Mouse (Mus musculus): ENCODE measurements at regions not wholly inside any gene's neighbourhood (a gene's known extent, or its start where the extent isn't known, plus 50 kb on each side); places are given as distances from the start of the nearest gene placed in this dataset.

DNA sequence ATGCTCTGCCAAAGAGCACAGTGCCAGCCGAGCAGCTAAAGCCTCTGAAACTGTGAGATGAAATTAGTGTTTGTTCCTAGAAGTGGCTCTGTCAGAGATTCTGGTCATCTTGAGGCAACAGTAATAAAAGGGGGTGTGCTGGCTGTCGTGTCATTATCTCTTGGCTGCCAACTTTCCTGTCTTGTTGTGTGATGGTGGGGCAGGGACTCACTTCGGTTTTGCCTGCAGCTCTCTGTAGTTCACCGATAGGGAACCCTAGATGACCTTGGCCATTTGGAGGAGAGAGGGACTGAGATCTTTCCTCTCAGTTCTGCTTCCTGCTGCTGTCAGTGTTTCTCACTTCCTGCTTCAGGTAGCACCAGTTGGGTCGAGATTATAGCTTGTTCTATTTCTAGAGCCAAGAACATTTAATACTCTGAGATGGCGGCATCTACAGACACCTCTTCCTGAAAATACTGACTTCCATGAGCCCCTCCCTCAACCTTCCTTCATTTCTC is 159.8 kb upstream of the Kbtbd8 start:
- no peak for DNase-seq

GRCm38 (mm10) chr6:94954580-94954979 is 162.5 kb upstream of the Kbtbd8 start:
- no peak for DNase-seq

DNA sequence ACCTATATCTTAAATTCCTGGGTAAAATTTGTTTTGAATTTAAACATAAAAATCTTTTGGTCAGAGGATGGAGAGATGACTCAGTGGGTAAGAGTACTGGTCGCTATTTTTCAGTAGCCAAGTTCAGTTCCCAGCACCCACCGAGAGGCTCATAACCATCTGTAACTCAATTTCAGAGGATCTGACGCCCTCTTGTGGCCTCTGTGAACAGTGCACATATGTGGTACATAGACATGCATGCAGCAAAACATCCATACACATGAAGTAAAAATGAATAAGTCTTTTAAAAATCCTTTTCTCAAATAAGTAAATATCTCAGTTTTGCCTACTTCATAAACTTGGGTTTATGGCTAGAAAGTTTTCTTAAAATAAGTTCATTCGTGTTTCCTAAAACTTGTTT is 163.4 kb upstream of the Kbtbd8 start:
- DNase-seq: no peak

- DNase-seq: no peak
These were observed 164.9 kb upstream of the Kbtbd8 start for GRCm38 (mm10) chr6:94951971-94952768.

- no peak for DNase-seq
These were observed 166.1 kb upstream of the Kbtbd8 start for GRCm38 (mm10) chr6:94950944-94951343.

DNA sequence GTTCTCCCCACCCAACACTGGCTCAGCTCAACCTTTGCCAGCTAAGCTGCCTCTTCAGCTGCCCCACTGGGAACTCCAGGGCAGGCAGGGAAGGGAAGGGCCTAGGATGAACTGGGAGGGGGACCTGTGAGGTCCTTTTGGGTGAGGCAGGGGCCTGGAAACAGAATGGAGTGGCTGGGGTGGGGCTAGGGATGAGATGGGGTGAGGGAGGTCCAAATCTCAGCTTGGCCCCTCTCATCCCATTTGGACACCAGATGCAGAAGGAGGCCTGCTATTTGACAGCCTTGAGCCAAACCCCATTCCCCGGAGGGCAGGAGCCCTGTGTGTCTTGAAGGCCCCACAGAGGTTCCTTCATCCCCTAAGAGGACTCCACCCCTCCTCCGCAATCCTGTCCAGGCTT is 166.7 kb upstream of the Kbtbd8 start:
- peak in 1 of 2 experiments; percentile 33 for DNase-seq

DNA sequence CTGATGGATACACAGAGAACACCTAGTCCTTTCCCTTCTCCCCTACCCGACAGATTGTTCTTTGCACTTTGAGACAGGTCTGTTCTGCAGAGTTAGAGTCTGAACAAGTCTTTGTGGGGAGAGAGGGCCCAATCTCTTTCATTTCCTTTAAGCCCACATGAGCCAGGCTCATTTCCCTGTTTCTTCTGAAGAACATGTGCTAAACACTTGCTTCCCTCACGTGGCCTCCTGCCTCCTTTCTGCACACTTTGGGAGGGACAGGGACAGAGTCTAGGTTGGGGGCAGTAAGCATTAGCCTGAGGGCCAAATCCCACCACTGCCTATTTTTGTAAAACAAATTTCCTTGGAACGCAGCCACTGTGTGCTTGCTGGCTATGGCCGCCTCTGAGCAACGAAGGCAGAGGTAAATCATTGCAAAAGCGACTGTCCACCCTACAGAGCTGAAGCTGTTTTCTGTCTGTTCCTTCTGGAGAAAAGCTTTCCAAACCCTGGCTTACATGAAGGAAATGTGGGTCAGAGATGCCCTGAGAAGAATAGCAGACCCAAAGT is 170.6 kb upstream of the Kbtbd8 start:
- DNase-seq: no peak

- DNase-seq: no peak
These were observed 171.3 kb upstream of the Kbtbd8 start for GRCm38 (mm10) chr6:94945715-94946114.

GRCm38 (mm10) chr6:94944196-94944595 is 172.8 kb upstream of the Kbtbd8 start:
- DNase-seq: peak in 1 of 2 experiments; percentile 6

GRCm38 (mm10) chr6:94938949-94939348 is 178.1 kb upstream of the Kbtbd8 start:
- no peak for DNase-seq

GRCm38 (mm10) chr6:94936206-94936605 is 180.8 kb upstream of the Kbtbd8 start:
- no peak for DNase-seq

- DNase-seq: peak; percentile 7 to 43
These were observed 181.3 kb upstream of the Kbtbd8 start for GRCm38 (mm10) chr6:94935706-94936105.

DNA sequence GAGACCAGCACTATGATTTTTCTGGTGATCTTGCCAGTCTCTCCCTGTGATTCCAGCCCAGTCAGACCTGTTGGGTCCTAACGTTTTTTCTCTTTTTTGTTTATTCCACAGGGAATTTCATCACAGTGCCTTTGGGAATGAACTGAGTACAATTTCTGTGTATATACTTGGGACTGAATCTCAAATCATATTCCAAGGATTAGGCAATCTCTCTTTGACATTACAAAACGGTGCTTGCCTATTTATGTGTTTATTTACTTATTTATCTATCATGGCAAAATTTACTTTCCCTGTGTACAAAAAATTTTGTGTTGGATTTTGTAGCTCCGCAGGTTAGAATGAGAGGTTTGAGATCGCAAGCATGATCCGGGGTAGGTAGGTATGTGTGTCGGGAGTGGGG is 189.2 kb upstream of the Kbtbd8 start:
- no peak for DNase-seq

DNA sequence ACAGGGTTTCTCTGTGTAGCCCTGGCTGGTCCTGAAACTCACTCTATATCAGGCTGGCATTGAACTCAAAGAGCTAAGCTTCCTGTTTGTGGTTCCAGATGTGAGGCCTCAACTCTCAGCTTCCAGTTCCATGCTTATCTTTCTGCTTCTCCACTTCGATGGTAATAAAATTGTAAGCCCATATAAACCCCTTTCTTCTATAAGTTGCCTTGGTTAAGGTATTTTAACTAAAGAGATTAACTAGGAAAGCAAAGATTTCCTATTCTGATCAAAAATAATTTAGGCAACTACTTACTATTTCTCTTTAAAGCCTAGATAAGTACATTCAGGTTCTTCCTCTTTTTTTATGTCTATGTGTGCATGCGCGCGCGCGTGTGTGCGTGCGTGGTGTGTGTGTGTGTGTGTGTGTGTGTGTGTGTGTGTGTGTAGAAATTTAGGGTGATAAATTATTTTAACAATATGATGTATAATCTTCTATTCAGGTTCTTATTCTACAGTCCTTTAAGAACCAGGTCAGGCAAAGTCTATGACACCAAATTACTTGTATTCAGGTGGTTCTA is 190.3 kb upstream of the Kbtbd8 start:
- no peak for DNase-seq

- no peak for DNase-seq
These were observed 191.6 kb upstream of the Kbtbd8 start for GRCm38 (mm10) chr6:94925408-94925807.

GRCm38 (mm10) chr6:94924338-94925039 is 192.6 kb upstream of the Kbtbd8 start:
- peak in 1 of 2 experiments; percentile 5 for DNase-seq

- no peak for DNase-seq
These were observed 195.3 kb upstream of the Kbtbd8 start for GRCm38 (mm10) chr6:94921741-94922140.

GRCm38 (mm10) chr6:94920770-94921169 is 196.3 kb upstream of the Kbtbd8 start:
- no peak for DNase-seq

GRCm38 (mm10) chr6:94919194-94919743 is 197.8 kb upstream of the Kbtbd8 start:
- no peak for DNase-seq

DNA sequence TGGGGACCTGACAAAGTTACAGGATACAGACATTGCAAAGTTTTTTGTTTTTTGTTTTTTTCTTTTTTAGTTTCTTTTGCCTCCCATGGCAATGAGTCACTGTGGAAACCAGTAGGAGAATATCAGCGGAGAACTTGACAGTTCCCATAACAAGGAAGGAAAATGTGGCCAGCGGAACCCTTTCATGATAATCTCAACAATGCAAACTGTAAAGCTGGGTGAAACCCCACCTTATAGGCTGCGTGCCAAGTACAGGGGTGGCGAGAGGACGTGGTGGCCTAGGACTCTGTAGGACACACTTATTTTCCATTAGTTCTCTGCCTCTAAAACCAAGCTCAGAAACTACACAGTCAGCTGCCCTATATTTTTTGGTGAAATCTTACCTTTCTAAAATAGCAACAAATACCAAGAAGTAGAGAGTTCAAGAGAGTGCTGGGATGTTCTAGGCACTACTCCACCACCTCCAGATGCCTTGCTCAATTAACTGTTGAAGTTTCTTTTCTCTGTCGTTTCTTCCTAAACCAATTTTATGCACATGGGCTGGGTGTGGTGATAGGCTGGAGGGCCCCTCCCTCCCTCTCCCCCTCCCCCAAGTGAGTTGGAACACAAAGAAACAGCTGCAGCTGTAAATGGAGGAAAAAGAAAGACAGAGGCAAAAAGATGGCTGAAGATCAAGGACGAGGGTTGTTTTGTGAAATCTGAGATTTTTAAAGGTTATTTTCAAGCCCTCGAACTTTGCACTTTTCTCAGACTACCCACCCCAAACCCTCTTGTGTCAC is 201.0 kb upstream of the Kbtbd8 start:
- DNase-seq: peak in 1 of 2 experiments; percentile 6

DNA sequence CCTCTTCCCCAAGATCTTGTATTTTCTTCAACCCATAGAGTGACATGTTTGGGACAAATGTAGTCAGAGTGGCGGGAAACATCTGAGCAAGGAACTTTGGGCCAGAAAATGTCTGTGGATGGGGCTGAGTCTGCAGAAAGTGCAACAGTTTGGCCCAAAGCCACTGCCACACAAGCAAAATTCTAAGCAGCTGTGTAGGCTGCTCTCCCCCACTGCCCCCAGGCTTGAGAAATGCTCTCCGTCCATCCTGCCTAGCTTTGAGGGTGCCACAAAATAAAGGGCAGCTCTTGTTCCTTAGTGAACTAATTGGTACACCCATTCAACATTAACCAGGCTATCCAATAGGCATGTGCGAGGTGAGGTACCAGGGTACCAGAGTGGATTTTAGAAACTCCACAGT is 205.2 kb upstream of the Kbtbd8 start:
- no peak for DNase-seq

DNA sequence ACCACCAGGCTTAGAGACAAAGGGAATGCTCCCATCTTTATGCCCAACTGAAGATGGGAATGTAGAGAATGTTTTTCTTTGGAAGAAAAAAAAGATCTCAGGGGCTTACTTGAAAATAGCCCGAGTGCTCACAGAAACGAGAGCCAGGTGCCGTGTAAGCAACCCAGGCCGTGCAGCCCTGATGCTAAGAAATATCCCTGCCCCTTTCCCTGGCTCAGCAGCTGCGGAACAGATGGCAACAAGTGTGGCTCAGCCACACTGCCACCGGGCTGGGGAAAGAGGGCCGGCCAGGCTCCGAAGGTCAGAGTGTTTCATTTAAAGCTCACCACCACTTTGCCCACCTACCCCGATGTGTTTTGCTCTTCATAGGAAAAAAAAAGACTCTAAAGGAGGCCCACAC is 205.7 kb upstream of the Kbtbd8 start:
- DNase-seq: no peak

Data from adrenal gland, postnatal 36 days (tissue).